In genomic region chr3:85707421-85707820, GRCm38 (mm10) we compare ENCODE assay signal across 9 mouse cellular contexts.
DNase-seq lines count a peak whose midpoint lies in the region; ATAC-seq lines count a peak whose summit lies in the region.
"Had no signal": no experiment of that assay in that cellular context is flagged by ENCODE, and none has a peak within 500 bp of the region (broad histone marks: within the 10 kb centered on the region; RNA-seq: fewer than 3 reads in every experiment).

No protein-coding gene starts in this region.

- H3K4me1 ChIP-seq in hindbrain, embryonic 10.5 days (replicated peaks): peaks cover 7% of the 10 kb centered on the region
- H3K4me1 ChIP-seq in hindbrain, embryonic 16.5 days (ENCODE audit: control insufficient read depth, insufficient read depth, low read depth, low read length): peaks cover 5% of the 10 kb centered on the region; the same call in 1 of the 2 replicates

- ATAC-seq in hindbrain, embryonic 16.5 days: no peak
- peak; percentile 67 for ATAC-seq in megakaryocyte progenitor cell, adult 5-6 weeks (replicated peaks; ENCODE audit: poor library complexity)

- H3K4me2 ChIP-seq in hindbrain, embryonic 16.5 days (ENCODE audit: low read length): no peak overlapping the region
- H3K4me2 ChIP-seq: liver, embryonic 15.5 days had no signal

- H3K9ac ChIP-seq in hindbrain, embryonic 16.5 days (ENCODE audit: low read depth, low read length): no peak overlapping the region
- H3K9ac ChIP-seq: liver, embryonic 15.5 days had no signal

- no peak overlapping the region for H3K27ac ChIP-seq in hindbrain, embryonic 10.5 days
- H3K27ac ChIP-seq in hindbrain, embryonic 16.5 days (ENCODE audit: low read depth, low read length): no peak overlapping the region
- H3K27ac ChIP-seq: liver, embryonic 15.5 days had no signal

- no peaks in the 10 kb centered on the region for H3K36me3 ChIP-seq in hindbrain, embryonic 10.5 days
- no peaks in the 10 kb centered on the region for H3K36me3 ChIP-seq in hindbrain, embryonic 16.5 days (ENCODE audit: control insufficient read depth, insufficient read depth, low read length)
- H3K36me3 ChIP-seq: liver, embryonic 15.5 days had no signal

- no peaks in the 10 kb centered on the region for H3K27me3 ChIP-seq in hindbrain, embryonic 10.5 days (ENCODE audit: insufficient read depth, poor library complexity, severe bottlenecking)
- no peaks in the 10 kb centered on the region for H3K27me3 ChIP-seq in hindbrain, embryonic 16.5 days (replicated peaks; ENCODE audit: control insufficient read depth, insufficient read depth, low read length)

- no peak overlapping the region for H3K4me3 ChIP-seq in hindbrain, embryonic 10.5 days
- H3K4me3 ChIP-seq in hindbrain, embryonic 16.5 days (ENCODE audit: low read length): no peak overlapping the region
- H3K4me3 ChIP-seq: liver, embryonic 15.5 days had no signal

- peak; percentile 37 for DNase-seq in hindbrain, embryonic 10.5 days (ENCODE audit: low spot score)
- DNase-seq in B cell, adult 2 months: peak; percentile 50 to 51
- peak; percentile 51 for DNase-seq in ZHBTc4 (ENCODE audit: low read depth, low spot score)
- peak; percentile 33 for DNase-seq in embryo, embryonic 9.5 days (ENCODE audit: extremely low spot score)
- DNase-seq in kidney, postnatal 36 days: peak; percentile 35 to 79
- peak; percentile 54 for DNase-seq in thymus, postnatal 4 days

- H3K9me3 ChIP-seq in hindbrain, embryonic 10.5 days: no peaks in the 10 kb centered on the region
- no peaks in the 10 kb centered on the region for H3K9me3 ChIP-seq in hindbrain, embryonic 16.5 days (ENCODE audit: control insufficient read depth, low read length)
- H3K9me3 ChIP-seq: liver, embryonic 15.5 days had no signal

- WGBS in hindbrain, embryonic 10.5 days: 43% methylated on average over 7 of the region's 7 CpGs
- 41% methylated on average over 7 of the region's 7 CpGs for WGBS in hindbrain, embryonic 16.5 days
